Mouse (Mus musculus) liver, adult 2 months (tissue): Measurements from ENCODE around the gene Gpsm3. TPM values are rescaled to one million over a fixed set of nuclear protein-coding genes. Genes with fewer than 3 reads are reported as not detected.

ENCODE experiments used
- DNase-seq: peaks from one replicate; pipeline ENCODE4 v3.0.0-alpha.2; 2011; ENCODE audit warnings: low read depth, low spot score; ENCODE audit errors: extremely low read depth
- H3K27ac ChIP-seq: fragments of 200-500 bp; replicated peaks from 2 replicates; pipeline ENCODE4 v1.5.1; 2012; ENCODE audit warnings: low read depth, mild to moderate bottlenecking, control low read depth, inconsistent platforms, low read length; ENCODE audit not compliant: insufficient read depth
- H3K27me3 ChIP-seq: fragments of 200-500 bp; 2 replicates; pipeline ENCODE4 v1.6.1; 2012; ENCODE audit warnings: mild to moderate bottlenecking, moderate library complexity, low read length, inconsistent platforms; ENCODE audit not compliant: control insufficient read depth, insufficient read depth
- H3K36me3 ChIP-seq: fragments of 200-500 bp; 2 replicates; pipeline ENCODE4 v1.6.1; 2012; ENCODE audit warnings: low read length, inconsistent platforms; ENCODE audit not compliant: control insufficient read depth, insufficient read depth
- H3K4me1 ChIP-seq: fragments of 200-500 bp; 2 replicates; pipeline ENCODE4 v1.6.1; 2011; ENCODE audit warnings: low read length; ENCODE audit not compliant: control insufficient read depth, insufficient read depth
- H3K4me3 ChIP-seq: fragments of 200-500 bp; 2 replicates; pipeline ENCODE4 v1.5.1; 2011; ENCODE audit warnings: low read depth, mild to moderate bottlenecking, control low read depth, low read length, moderate library complexity; ENCODE audit not compliant: insufficient read depth
- H3K79me2 ChIP-seq: fragments of 200-500 bp; 2 replicates; pipeline ENCODE4 v1.6.1; 2012; ENCODE audit warnings: inconsistent platforms, mild to moderate bottlenecking, low read length, moderate library complexity; ENCODE audit not compliant: control insufficient read depth, insufficient read depth
- H3K9ac ChIP-seq: fragments of 200-500 bp; 2 replicates; pipeline ENCODE4 v1.6.1; 2012; ENCODE audit warnings: low read depth, mild to moderate bottlenecking, control low read depth, inconsistent platforms, low read length
- CTCF ChIP-seq: fragments of 200-500 bp; IDR thresholded peaks from 2 replicates; pipeline ENCODE4 v1.5.1; 2011; ENCODE audit warnings: low read depth, low read length, control low read depth
- POLR2A ChIP-seq: fragments of 200-500 bp; IDR thresholded peaks from 2 replicates; pipeline ENCODE4 v1.6.1; 2011; ENCODE audit warnings: low read length, control low read depth; ENCODE audit not compliant: insufficient read depth; ENCODE audit errors: extremely low read depth
- WGBS: fragments of 180-500 bp; shearing (Covaris S2); methylation state at CpG from one replicate; pipeline ENCODE4 v1.1.7; 2018; 5-methylcytosine and 5-hydroxymethylcytosine counted together
- polyA plus RNA-seq: library from polyadenylated mRNA; depleted of rRNA; stranded (reverse); fragments of >200 nt; gene quantifications from 2 replicates; pipeline ENCODE4 v1.2.3, GENCODE M21; 2012
- total RNA-seq: library from RNA; depleted of rRNA; stranded (reverse); fragments of >200 nt; gene quantifications from 2 replicates; pipeline ENCODE4 v1.2.3, GENCODE M21; 2014

Gpsm3 gene
- total and polyA plus RNA-seq, 2 experiments = 0.65 to 3.4 TPM

GRCm38 (mm10) chr17:34561200-34561599, 28.4 kb upstream of the Gpsm3 start:
- 64% methylated on average over 8 of the region's 8 CpGs for WGBS
- H3K36me3 ChIP-seq = no peaks in the 10 kb centered on the region
- no peak overlapping the region; the same call in 1 of the 2 replicates for H3K4me3 ChIP-seq
- peak; percentile 15 for DNase-seq
- H3K9ac ChIP-seq = no peak overlapping the region
- no peaks in the 10 kb centered on the region for H3K27me3 ChIP-seq
- no peaks in the 10 kb centered on the region for H3K79me2 ChIP-seq
- no peak for TF ChIP-seq CTCF
- TF ChIP-seq POLR2A = no peak
- H3K4me1 ChIP-seq = no peaks in the 10 kb centered on the region
- H3K27ac ChIP-seq = no peak overlapping the region

- Histone ChIP-seq H3K9ac (no peak overlapping the region), H3K27me3 (no peaks in the 10 kb centered on the region), H3K4me1 (no peaks in the 10 kb centered on the region), H3K27ac (no peak overlapping the region), H3K4me3 (no peak overlapping the region), H3K36me3 (no peaks in the 10 kb centered on the region), H3K79me2 (no peaks in the 10 kb centered on the region)
- no peak for TF ChIP-seq POLR2A
- no peak for TF ChIP-seq CTCF
- DNase-seq = no peak
- 48% methylated on average over 3 of the region's 3 CpGs for WGBS
Observed at GRCm38 (mm10) chr17:34562595-34562994, 27.0 kb upstream of the Gpsm3 start.

GRCm38 (mm10) chr17:34563354-34563753, 26.3 kb upstream of the Gpsm3 start:
- Histone ChIP-seq H3K27ac (no peak overlapping the region), H3K36me3 (no peaks in the 10 kb centered on the region), H3K4me1 (no peaks in the 10 kb centered on the region), H3K9ac (no peak overlapping the region), H3K4me3 (no peak overlapping the region), H3K79me2 (no peaks in the 10 kb centered on the region), H3K27me3 (no peaks in the 10 kb centered on the region)
- no peak for DNase-seq
- TF ChIP-seq POLR2A = no peak
- no peak for TF ChIP-seq CTCF
- 80% methylated on average over 11 of the region's 11 CpGs for WGBS

- peak within 1 kb of the TSS; percentile 25; the same call in 1 of the 2 replicates for H3K9ac ChIP-seq
- peak within 1 kb of the TSS; percentile 55 for H3K4me3 ChIP-seq
- no peaks in the 10 kb centered on the region for H3K4me1 ChIP-seq
- no peaks in the 10 kb centered on the region for H3K27me3 ChIP-seq
- TF ChIP-seq POLR2A = no peak
- H3K36me3 ChIP-seq = no peaks in the 10 kb centered on the region
- peak within 1 kb of the TSS; percentile 57 for H3K27ac ChIP-seq
- 29% methylated on average over 6 of the region's 6 CpGs for WGBS
- no peak for DNase-seq
- H3K79me2 ChIP-seq = no peaks in the 10 kb centered on the region
Observed at GRCm38 (mm10) chr17:34564003-34564421, 25.6 kb upstream of the Gpsm3 start, which contains the start of gene Notch4. TSS of gene Notch4 (plus strand) at chr17:34564268.

GRCm38 (mm10) chr17:34564796-34565195, 24.8 kb upstream of the Gpsm3 start:
- H3K9ac ChIP-seq = peak overlapping the region; percentile 25; the same call in 1 of the 2 replicates
- H3K4me3 ChIP-seq = peak overlapping the region; percentile 55
- no peaks in the 10 kb centered on the region for H3K4me1 ChIP-seq
- peak overlapping the region; percentile 57 for H3K27ac ChIP-seq
- peak; percentile 12 for DNase-seq
- WGBS = 55% methylated on average over 3 of the region's 3 CpGs
- H3K27me3 ChIP-seq = no peaks in the 10 kb centered on the region
- no peak for TF ChIP-seq CTCF
- H3K79me2 ChIP-seq = no peaks in the 10 kb centered on the region
- H3K36me3 ChIP-seq = no peaks in the 10 kb centered on the region

- H3K4me3 ChIP-seq = no peak overlapping the region
- no peak overlapping the region for H3K9ac ChIP-seq
Observed at GRCm38 (mm10) chr17:34567311-34567710, 22.3 kb upstream of the Gpsm3 start.

More at GRCm38 (mm10) chr17:34567311-34567710, 22.3 kb upstream of the Gpsm3 start:
- TF ChIP-seq CTCF (no peak), POLR2A (no peak)
- no peak for DNase-seq
- H3K27ac ChIP-seq = no peak overlapping the region
- H3K27me3 ChIP-seq = no peaks in the 10 kb centered on the region
- WGBS = 61% methylated on average over 9 of the region's 9 CpGs
- H3K4me1 ChIP-seq = no peaks in the 10 kb centered on the region
- no peaks in the 10 kb centered on the region for H3K36me3 ChIP-seq
- no peaks in the 10 kb centered on the region for H3K79me2 ChIP-seq
